Mouse (Mus musculus) cerebellum, postnatal 25 days (tissue): ENCODE data around the gene Slmap.
A peak's percentile ranks its signal among the peaks of the same experiment; 100 is the strongest.
"Not testable (repeated sequence)": the region's sequence is repeated elsewhere in the genome, so short reads cannot be mapped to it uniquely, and the experiment has no call there.

ENCODE experiments used
- DNase-seq, 2 experiments: peaks; one replicate each; pipeline ENCODE4 v3.0.0; 2021; ENCODE audit warnings: mixed read lengths in 2 of 2

Gene Slmap

DNA sequence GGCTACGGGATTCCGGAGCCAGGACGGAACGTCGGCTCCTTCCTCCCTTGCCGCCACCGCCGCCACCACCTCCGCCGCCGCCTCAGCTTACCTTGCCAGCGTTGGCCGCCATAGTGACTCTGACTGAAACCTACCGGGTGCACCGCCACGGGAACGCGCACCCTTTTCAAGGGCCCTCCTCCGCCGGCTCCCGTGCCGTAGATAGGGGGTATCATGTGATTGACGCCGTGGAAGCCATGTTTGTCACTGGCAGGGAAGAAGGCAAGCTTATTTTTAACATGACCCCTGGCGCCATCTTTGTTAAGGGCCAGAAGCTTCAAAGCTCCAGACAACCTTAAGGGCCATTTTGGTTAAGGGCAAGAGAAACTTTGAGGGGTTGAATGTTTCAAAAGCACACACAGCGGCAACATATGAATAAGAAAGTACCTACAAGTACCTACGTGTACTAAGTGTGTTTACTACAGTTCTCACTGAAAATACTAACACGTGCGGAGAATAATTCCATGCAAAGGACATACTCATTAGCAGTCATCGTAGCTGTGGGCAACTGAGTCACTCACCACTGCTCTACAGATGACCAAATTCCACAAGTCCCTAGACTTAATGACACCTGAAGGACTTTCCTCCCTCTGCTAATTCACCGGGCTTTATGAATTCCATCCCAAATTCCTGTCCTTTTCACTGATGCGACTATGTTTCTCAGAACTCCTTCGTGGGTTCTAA is at the start of gene Slmap:
Gene Slmap, minus strand, starts transcription at position 175 of the 723 bp plus-strand sequence.
- peak; percentile 98 to 99 for DNase-seq

DNA sequence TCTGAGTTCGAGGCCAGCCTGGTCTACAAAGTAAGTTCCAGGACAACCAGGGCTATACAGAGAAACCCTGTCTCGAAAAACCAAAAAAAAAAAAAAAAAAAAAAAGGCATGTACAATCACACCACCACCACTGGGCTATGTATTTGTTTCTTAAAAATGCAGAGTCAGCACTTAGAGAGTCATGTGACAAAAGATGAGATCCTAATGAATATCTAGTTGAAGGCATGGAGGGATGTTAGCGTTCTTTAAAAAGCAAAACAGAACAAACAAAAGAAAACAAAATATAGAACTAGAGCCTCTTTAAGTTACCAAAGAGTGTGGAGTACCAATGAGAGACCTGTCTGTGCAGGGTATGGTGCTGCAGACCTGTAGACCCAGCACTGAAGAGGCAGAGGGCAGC is 48.9 kb upstream of the Slmap start:
- no peak for DNase-seq

- DNase-seq: peak; percentile 89 to 94
Measured at GRCm38 (mm10) chr14:26579346-26580343, 44.9 kb upstream of the Slmap start.

DNA sequence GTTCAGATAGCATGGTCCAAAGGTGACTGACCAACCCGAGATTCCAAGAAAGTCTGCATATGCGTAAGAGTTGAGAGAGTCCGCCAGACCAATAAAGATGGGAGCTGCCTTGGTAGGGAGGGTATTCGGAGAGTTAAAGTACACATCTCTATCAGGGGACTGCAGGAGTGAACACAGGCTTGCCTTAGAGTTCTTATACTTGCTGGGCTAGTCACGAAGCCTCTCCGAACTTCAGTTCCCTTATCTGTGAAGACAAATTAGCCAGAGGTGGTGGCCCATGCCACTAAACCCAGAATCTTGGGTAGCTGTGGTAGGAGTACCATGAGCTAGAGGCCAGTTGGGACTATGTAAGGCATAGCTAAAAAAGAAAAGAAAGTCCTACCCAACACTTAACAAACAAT is 44.1 kb upstream of the Slmap start:
- DNase-seq: no peak

GRCm38 (mm10) chr14:26576255-26576780 is 41.6 kb upstream of the Slmap start:
- DNase-seq: peak; percentile 20 to 31

DNA sequence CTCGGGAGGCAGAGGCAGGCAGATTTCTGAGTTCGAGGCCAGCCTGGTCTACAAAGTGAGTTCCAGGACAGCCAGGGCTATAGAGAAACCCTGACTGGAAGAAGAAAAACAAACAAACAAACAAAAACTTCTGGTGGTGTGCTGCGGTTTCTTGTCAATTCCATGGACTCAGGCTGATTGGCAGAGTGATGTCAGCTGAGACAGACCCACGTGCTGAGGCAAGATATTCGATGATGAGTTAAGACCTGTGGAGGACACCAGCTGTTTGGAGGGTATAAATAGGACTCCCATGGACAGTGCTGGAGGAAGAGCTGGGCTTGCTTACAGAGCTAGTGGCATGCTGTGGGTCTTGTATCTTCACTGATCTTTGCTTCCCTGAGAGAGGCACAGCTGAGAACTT is 38.8 kb upstream of the Slmap start, which contains the start of gene Dennd6a:
Gene Dennd6a, plus strand, starts transcription at position 301 of the 400 bp plus-strand sequence.
- DNase-seq: not testable (repeated sequence)

DNA sequence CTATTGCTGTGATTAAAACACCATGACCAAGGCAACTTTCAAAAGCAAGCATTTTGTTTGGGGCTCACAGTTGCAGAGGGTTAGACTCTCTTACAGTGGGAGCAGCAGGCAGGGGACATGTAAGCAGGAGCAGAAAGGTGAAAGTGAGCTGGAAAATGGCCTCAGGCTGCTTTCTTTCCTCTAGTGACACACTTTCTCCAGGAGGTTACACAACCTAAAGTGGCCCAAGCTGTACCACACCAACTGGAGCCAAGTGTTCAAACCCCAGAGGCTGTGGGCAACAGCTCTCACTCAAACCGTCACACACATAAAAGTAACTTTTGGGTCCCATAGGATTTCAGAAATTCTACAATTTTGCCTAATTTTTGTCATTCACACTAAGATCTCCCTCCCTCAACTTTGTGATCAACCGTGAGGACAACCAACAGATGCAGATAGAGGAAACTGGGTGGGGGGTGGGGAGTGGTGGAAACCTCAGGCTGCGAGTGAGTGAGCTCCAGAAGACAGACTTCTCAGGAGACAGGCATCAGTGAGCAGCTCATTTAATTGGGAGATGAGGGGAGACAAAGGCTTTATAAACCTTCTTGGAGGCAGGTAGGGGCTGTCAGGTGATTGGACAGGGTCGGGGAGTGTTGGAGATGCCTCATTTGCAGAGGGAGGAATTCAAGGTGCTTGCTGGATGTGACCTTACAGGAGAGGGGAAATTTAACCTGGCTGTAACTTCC is 37.4 kb upstream of the Slmap start:
- no peak for DNase-seq

GRCm38 (mm10) chr14:26569880-26570279 is 35.1 kb upstream of the Slmap start:
- no peak for DNase-seq

GRCm38 (mm10) chr14:26562247-26562646 is 27.5 kb upstream of the Slmap start:
- DNase-seq: no peak

DNA sequence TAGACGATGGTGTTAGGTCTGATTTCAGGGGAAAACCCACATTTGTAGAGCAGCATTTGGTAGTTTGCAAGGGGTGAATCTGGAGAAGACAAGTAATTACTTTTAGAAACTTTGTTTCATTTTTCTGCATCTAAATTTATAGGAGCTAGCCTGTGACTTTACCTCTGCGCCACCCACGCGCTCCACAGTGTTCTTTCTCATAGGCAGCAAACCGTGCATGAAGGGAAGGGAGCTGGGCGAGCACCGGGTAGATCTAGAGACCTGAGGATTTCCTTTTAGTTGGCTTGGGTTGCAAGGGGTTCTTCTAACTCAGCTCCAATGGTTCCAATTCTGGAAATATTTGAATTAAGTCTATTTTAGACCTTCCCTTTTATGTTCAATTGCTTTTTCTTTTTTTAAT is 23.8 kb upstream of the Slmap start:
- peak in 1 of 2 experiments; percentile 9 for DNase-seq

DNA sequence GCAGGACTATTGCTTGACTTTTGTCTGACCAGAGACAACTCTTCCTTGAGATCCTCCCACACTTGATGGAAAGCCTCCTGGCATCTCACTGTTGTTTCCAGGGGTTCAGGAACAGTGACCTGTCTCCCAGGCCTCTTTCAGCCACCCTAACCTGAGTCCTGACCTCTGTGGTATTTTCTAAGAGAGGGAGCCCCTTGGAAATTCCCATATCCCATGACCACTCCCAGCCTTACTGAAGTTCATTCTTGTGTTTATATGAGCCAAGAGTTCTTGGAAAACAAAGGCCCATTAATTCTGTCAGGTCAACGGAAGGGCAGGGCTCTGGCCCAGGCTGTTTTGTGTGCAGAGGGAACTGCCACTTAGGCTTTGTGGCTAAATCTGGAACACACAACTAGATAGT is 22.9 kb upstream of the Slmap start:
- DNase-seq: no peak

GRCm38 (mm10) chr14:26552853-26553252 is 18.1 kb upstream of the Slmap start:
- DNase-seq: no peak

DNA sequence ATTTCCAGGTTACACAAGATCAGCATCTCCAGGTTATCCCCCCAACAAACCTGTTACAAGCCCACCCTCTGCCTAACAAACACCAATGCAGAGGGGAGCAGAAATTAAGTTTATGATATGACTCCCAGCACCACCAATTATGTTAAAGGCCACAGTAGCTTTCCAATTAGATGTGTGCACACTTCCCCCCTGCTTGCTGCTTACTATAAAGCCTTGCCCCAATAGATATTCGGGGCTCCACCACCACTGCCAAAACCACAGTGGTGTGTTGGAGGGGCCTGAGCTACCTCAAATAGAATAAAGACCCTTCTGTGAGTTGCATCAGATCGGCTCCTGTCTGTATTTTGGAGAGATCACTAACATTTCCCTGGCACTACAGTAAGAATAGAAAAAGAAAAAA is 17.7 kb upstream of the Slmap start:
- no peak for DNase-seq

- no peak for DNase-seq
Measured at GRCm38 (mm10) chr14:26550712-26551111, 16.0 kb upstream of the Slmap start.

DNA sequence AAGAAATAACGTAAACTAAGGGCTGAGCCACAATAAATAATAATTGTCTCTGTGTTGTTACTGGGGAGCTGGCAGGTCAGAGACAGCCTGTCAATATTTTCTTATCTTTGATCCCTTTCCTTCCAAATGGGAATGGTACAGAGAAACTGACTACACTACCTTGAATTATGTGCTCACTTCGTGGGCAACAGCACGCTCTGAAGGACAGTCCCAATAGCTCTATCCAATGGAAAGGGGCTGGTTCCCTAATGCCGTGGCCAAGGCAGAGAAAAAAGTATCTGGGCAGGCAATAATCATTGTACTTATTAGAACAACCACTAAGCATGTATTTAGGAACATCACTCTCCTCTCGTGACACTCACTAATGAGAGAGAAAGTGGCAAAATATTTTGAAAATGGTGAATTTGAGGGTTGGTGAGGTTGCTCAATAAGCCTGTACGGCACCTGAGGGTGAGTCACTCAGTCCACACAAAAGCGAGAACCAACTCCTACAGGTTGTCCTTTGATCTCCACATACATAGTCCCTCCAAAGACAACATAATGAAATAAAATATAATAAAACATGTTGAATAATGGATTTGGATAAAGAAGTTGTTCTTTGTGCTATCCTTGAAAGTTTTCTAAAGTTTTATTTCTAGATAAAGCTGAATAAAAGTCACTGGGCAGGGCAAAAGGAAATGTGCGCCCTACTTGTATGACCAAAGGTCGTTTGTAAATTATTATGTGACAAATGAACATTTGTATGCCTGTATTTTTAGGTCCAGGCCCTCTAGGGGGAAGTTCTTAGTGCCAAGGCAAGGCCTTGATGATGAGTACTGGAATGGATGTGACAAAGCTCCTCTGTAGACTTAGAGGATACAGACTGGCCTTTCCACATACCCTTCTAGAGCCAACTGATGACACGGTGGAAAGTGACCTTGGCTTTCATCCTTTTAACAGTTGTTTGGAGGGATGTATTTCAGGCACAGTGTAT is 13.1 kb upstream of the Slmap start:
- DNase-seq: no peak

- no peak for DNase-seq
Measured at GRCm38 (mm10) chr14:26542136-26542535, 7.4 kb upstream of the Slmap start.

GRCm38 (mm10) chr14:26540577-26540976 is 5.8 kb upstream of the Slmap start:
- DNase-seq: no peak

GRCm38 (mm10) chr14:26539241-26539640 is 4.5 kb upstream of the Slmap start:
- DNase-seq: no peak

DNA sequence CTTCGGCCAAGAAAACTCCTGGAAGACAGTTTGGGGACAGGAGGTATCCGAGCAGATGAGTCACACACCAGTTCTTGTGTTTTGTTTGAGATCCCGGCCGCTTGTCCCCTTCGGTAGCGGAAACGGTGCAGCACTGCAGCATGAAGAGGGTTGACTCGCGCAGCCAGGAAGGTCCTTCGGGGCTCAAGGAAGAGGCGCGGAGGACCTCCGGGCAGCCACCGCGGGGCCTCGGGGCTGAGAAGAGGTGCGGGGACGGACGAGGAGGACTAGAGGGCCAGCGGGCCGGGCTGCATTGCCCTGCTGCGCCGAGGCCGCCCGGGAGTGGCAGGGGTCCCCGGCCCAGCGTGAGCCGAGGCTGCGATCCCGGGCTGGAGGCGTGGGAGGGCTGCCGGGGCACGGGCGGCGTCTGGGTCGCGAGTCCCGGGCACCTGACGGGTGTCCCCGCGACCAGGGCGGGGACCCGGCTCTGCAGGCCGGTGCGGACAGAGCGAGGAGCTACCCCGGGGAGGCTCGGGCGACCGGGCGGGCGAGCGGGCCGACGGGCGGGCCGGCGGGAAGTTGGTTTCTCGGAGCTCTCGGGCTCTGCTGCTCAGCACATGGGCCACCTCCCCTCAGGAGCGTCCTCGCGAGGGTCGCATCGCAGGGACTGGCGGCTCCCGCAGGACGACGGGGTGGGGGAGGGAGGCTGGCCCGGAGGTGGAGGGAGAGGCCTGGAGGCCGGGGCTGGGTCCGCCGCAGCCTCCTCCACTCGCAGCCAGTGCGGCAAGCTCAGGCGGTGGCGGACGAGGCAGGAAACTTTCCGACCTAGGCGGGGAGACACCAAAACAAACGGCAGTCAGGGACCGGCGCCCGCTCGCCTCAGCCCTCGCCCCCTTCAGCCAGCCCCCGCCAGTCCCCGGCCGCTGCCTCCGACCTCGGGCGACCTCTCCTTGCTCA is 642 bp downstream of the Slmap start:
- peak in 1 of 2 experiments; percentile 73 for DNase-seq

GRCm38 (mm10) chr14:26533267-26533666 is 1.5 kb downstream of the Slmap start:
- peak; percentile 37 to 52 for DNase-seq
